Mouse (Mus musculus): ENCODE measurements around the gene Jtb.

GRCm38 (mm10) chr3:90255784-90256353, 24.5 kb downstream of the Jtb start:
- TF ChIP-seq POLR2A (IDR thresholded peaks at IDR 0.05; ENCODE audit: borderline replicate concordance, control insufficient read depth, low read depth, low read length) (no peak), CTCF (IDR thresholded peaks at IDR 0.05; ENCODE audit: control insufficient read depth, insufficient read depth, low read length) (no peak)
